Mouse (Mus musculus) forebrain, embryonic 10.5 days (tissue): Measurements from ENCODE around the gene Gemin8. TPM values are rescaled to one million over a fixed set of nuclear protein-coding genes. Genes with fewer than 3 reads are reported as not detected.

Experiments used
- DNase-seq: peaks from one replicate; pipeline ENCODE4 v3.0.0-alpha.2; 2017; ENCODE audit warnings: low spot score; ENCODE audit errors: extremely low spot score
- H3K27ac ChIP-seq: fragments of 300-500 bp; sonication (generic); 2 replicates; pipeline ENCODE4 v1.5.1; 2016; ENCODE audit warnings: mild to moderate bottlenecking
- H3K27me3 ChIP-seq: fragments of 300-500 bp; sonication (generic); 2 replicates; pipeline ENCODE4 v1.6.1; 2016; ENCODE audit warnings: mild to moderate bottlenecking; ENCODE audit not compliant: poor library complexity, severe bottlenecking
- H3K36me3 ChIP-seq: fragments of 300-500 bp; sonication (generic); replicated peaks from 2 replicates; pipeline ENCODE4 v1.6.1; 2016; ENCODE audit warnings: mild to moderate bottlenecking, moderate library complexity
- H3K4me1 ChIP-seq: fragments of 300-500 bp; sonication (generic); 2 replicates; pipeline ENCODE4 v1.6.1; 2016
- H3K4me3 ChIP-seq: fragments of 300-500 bp; sonication (generic); 2 replicates; pipeline ENCODE4 v1.5.1; 2016; ENCODE audit warnings: mild to moderate bottlenecking, moderate library complexity
- H3K9me3 ChIP-seq: fragments of 300-500 bp; sonication (generic); 2 replicates; pipeline ENCODE4 v1.6.1; 2016; ENCODE audit warnings: mild to moderate bottlenecking, moderate library complexity
- WGBS: fragments of 180-500 bp; shearing (Covaris S2); methylation state at CpG from one replicate; pipeline ENCODE4 v1.1.7; 2016; 5-methylcytosine and 5-hydroxymethylcytosine counted together
- polyA plus RNA-seq: library from polyadenylated mRNA; unstranded; fragments of >200 nt; fragmentation: Nextera tagmentation; extraction: Ambion mirVana; gene quantifications from 2 replicates; pipeline ENCODE4 v1.2.1, GENCODE M21; 2016

Gemin8 gene
- polyA plus RNA-seq, 1 experiment from 2014 or later: 18.3 TPM

- no peak for DNase-seq
- H3K4me1 ChIP-seq: peaks cover 10% of the 10 kb centered on the region; the same call in 1 of the 2 replicates
- no peaks in the 10 kb centered on the region for H3K9me3 ChIP-seq
- peak overlapping the region; percentile 63 for H3K4me3 ChIP-seq
- H3K27ac ChIP-seq: peak overlapping the region; percentile 79
- peaks cover 96% of the 10 kb centered on the region for H3K27me3 ChIP-seq
- WGBS: 28% methylated on average over 13 of the region's 13 CpGs
- H3K36me3 ChIP-seq: no peaks in the 10 kb centered on the region
Measured at GRCm38 (mm10) chrX:166239520-166239919, 69.3 kb downstream of the Gemin8 start.

Other genes with a start within 250 kb of the Gemin8 start
- 37.1 and 43.5 TPM in 2 replicates for gene Gpm6b, start 68.5 kb downstream of the Gemin8 start, polyA plus RNA-seq